Mouse (Mus musculus) heart, adult 8-10 months (tissue): ENCODE measurements around the gene Olfr506. TPM values are rescaled to one million over a fixed set of nuclear protein-coding genes. Genes with fewer than 3 reads are reported as not detected.
"Not testable (repeated sequence)": the region's sequence is repeated elsewhere in the genome, so short reads cannot be mapped to it uniquely, and the experiment has no call there.

Source experiments
- DNase-seq: peaks from one replicate; pipeline ENCODE4 v3.0.0; 2022; ENCODE audit warnings: low spot score
- total RNA-seq, 4 experiments: library from RNA; stranded (reverse); gene quantifications; 2 replicates each; pipeline ENCODE4 v1.2.4; 2022

The Olfr506 gene
- total RNA-seq: not detected

- DNase-seq: no peak
Measured at GRCm38 (mm10) chr7:108610487-108610886, at the start of gene Olfr506. TSS of gene Olfr506 (plus strand) at chr7:108610787.

DNA sequence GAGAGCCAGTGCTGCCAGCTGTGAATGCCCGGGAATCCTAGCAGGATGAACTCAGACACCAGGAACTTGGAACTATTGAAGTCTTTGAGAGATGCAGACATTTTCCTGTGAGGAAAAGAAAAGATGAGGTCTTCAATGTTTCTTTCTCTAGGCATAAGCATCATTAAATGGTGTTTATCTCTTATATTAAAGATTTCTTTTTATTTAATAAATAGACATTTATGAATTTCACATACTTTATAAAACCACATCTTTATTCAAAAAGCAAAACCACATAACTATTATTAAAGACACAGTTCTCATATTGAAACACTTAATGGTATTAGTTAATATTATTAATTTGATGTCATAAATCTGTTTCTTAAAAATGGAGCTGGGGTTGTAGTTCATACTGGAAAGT, 44.9 kb upstream of the Olfr506 start, which contains the start of gene Olfr504:
Olfr504 (minus strand) TSS at position 101 of the 400 bp plus-strand sequence.
- no peak for DNase-seq

- no peak for DNase-seq
Measured at GRCm38 (mm10) chr7:108589797-108590196, 20.8 kb upstream of the Olfr506 start.

DNA sequence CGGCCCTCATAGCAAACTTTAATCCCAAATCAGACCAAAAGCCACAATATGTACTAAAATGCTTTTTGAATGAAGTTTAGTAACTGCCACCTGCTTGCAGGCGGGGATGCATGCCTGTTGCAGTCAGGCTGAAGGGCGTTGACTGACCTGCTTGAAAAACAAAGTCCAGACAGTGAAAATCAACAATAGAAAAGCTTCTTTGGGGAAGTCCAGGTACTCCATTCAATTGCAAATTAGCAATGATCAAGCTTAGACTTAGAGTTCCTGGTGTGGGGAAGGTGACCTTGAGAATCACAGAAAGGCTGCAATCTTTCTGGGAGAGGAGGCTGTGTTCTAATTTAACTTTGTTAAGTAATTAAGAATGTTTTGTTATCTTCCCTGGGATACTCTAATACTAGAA, 8.7 kb upstream of the Olfr506 start:
- not testable (repeated sequence) for DNase-seq

DNA sequence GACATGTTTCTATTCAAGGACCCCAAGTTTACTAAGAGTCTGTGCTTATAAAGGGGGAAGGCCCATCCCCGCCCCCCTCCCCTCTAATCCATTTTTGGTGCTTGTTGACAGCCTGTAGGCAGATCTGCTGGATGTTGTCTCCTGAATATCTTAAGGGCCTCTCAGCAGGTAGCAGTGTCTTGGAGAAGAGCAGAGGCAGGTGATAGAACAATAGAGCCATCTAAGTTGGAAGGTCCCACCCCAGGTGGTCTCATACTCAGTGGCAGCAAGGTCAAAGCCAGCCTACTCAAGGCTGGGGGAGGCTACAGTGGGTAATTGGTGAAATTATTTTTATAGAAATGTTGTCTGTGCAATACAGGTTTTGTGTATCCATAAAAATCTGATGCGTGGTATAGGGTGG, 3.5 kb downstream of the Olfr506 start:
- no peak for DNase-seq

- not testable (repeated sequence) for DNase-seq
Measured at GRCm38 (mm10) chr7:108616781-108617180, 6.2 kb downstream of the Olfr506 start.

GRCm38 (mm10) chr7:108621514-108621913, 10.9 kb downstream of the Olfr506 start, which contains the start of gene Olfr507:
TSS of gene Olfr507 (plus strand) at chr7:108621814.
- DNase-seq: no peak

DNA sequence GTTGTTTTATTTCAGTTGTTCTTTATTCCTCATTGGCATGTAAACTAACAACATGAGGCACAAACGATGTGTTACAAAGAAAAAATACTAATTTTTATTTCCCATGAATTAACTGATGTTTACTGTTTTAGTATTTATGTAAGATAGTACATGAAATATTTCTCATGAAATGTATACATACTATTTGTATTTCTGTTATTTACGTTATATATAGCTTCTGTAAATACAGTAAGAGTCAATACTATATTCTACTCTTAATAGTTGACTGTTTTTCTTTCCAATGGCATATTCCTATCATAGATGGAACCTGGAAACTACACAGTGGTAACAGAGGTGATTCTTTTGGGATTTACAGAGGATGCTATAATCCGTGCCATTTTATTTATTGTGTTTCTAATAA, 19.1 kb downstream of the Olfr506 start, which contains the start of gene Olfr508:
Olfr508 (plus strand) TSS at position 301 of the 400 bp plus-strand sequence.
- DNase-seq: no peak

DNA sequence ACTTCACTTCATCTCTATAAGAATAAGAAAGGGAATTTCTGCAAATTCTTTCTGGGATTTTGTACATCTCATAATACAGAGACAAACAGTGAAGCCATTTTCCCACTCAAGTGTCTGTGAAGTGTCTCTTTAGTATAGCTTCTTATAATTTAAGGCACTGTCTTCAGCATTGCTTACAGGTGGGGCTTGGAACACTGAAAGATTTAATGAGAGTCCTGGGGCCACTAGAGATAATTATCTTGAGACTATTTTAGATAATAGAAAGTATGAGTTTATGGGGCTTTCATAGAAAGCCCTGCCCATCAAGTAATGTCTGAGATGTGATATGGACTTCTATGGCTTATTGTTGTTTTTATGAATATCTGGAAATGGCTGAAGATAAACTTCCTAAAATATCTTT, 41.2 kb downstream of the Olfr506 start, which contains the start of gene Olfr509:
Olfr509 (minus strand) TSS at position 101 of the 400 bp plus-strand sequence.
- no peak for DNase-seq

GRCm38 (mm10) chr7:108662419-108662818, 51.8 kb downstream of the Olfr506 start:
- DNase-seq: no peak

Other genes with a start within 250 kb of the Olfr506 start
- gene Olfr494, start 245.5 kb upstream of the Olfr506 start, total RNA-seq: not detected
- gene Olfr495, start 217.6 kb upstream of the Olfr506 start, total RNA-seq: not detected
- not detected for gene Olfr497, start 190.4 kb upstream of the Olfr506 start, total RNA-seq
- gene Olfr498, start 145.5 kb upstream of the Olfr506 start, total RNA-seq: not detected
- gene Olfr502, start 85.7 kb upstream of the Olfr506 start, total RNA-seq: not detected
- not detected for gene Olfr503, start 66.3 kb upstream of the Olfr506 start, total RNA-seq
- gene Olfr504, start 45.0 kb upstream of the Olfr506 start, total RNA-seq: not detected
- not detected for gene Olfr507, start 11.0 kb downstream of the Olfr506 start, total RNA-seq
- not detected for gene Olfr508, start 19.2 kb downstream of the Olfr506 start, total RNA-seq
- gene Olfr509, start 41.1 kb downstream of the Olfr506 start, total RNA-seq: not detected
- gene Olfr510, start 55.6 kb downstream of the Olfr506 start, total RNA-seq: not detected
- gene Olfr512, start 102.5 kb downstream of the Olfr506 start, total RNA-seq: not detected
- gene Olfr513, start 140.2 kb downstream of the Olfr506 start, total RNA-seq: not detected
- gene Olfr514, start 215.2 kb downstream of the Olfr506 start, total RNA-seq: not detected
- gene Olfr516, start 239.7 kb downstream of the Olfr506 start, total RNA-seq: not detected